21 mouse cellular contexts compared by ENCODE assay signal in the genomic region with DNA sequence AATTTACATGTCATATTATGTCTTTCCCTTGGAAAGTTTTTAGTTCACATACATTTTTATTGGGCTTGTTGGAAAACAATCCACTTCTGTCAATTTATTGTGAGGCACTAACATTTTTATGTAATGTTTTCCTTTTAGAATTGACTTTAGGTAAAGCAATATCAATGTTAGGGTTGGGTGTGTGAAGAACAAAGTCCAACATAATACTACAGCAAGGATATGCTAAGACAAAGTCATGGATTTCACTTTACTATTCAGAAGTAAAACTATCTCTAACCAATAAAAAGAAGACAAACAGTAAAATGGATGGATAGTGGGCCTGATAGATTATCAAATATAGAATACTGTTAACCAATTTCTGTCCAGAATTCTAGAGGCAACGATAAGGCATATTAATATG.
A peak's percentile ranks its signal among the peaks of the same experiment; 100 is the strongest.
DNase-seq lines count a peak whose midpoint lies in the region; ATAC-seq and TF ChIP-seq lines count a peak whose summit lies in the region.
"Had no signal": no experiment of that assay in that cellular context is flagged by ENCODE, and none has a peak within 500 bp of the region (broad histone marks: within the 10 kb centered on the region; RNA-seq: fewer than 3 reads in every experiment).

No protein-coding gene starts in this region.

- H3K4me3 ChIP-seq in intestine, embryonic 15.5 days (replicated peaks): no peak overlapping the region
- no peak overlapping the region for H3K4me3 ChIP-seq in intestine, postnatal 0 days (ENCODE audit: low read depth, low read length)
- no peak overlapping the region for H3K4me3 ChIP-seq in intestine, embryonic 16.5 days (ENCODE audit: low read length)

- no peaks in the 10 kb centered on the region for H3K27me3 ChIP-seq in intestine, embryonic 15.5 days (replicated peaks)
- no peaks in the 10 kb centered on the region for H3K27me3 ChIP-seq in intestine, postnatal 0 days (replicated peaks; ENCODE audit: control insufficient read depth, insufficient read depth, low read length)
- H3K27me3 ChIP-seq in intestine, embryonic 16.5 days (replicated peaks; ENCODE audit: control insufficient read depth, insufficient read depth, low read length): no peaks in the 10 kb centered on the region
- H3K27me3 ChIP-seq: CH12.LX, Patski had no signal

- H3K9ac ChIP-seq in intestine, embryonic 15.5 days: no peak overlapping the region
- H3K9ac ChIP-seq in intestine, postnatal 0 days (ENCODE audit: low read depth, low read length): no peak overlapping the region
- no peak overlapping the region for H3K9ac ChIP-seq in intestine, embryonic 16.5 days (ENCODE audit: low read depth, low read length)

- ATAC-seq in intestine, embryonic 15.5 days: 0 out of 2 replicates have a peak, but pooled peaks have one; percentile 58
- ATAC-seq in intestine, postnatal 0 days: no peak
- peak; percentile 65; the same call in 1 of the 2 replicates for ATAC-seq in intestine, embryonic 16.5 days
- ATAC-seq: activated CD4-positive, CD25-positive, alpha-beta regulatory T cell, adult 4 months; CD4-positive, CD25-positive, alpha-beta regulatory T cell, adult 4 months; Patski had no signal

- no peaks in the 10 kb centered on the region for H3K36me3 ChIP-seq in intestine, embryonic 15.5 days
- no peaks in the 10 kb centered on the region for H3K36me3 ChIP-seq in intestine, postnatal 0 days (ENCODE audit: control insufficient read depth, insufficient read depth)
- H3K36me3 ChIP-seq in intestine, embryonic 16.5 days (ENCODE audit: control insufficient read depth, insufficient read depth, low read length): no peaks in the 10 kb centered on the region
- H3K36me3 ChIP-seq: G1E had no signal

- H3K9me3 ChIP-seq in intestine, embryonic 15.5 days: no peaks in the 10 kb centered on the region
- no peaks in the 10 kb centered on the region for H3K9me3 ChIP-seq in intestine, postnatal 0 days (ENCODE audit: control insufficient read depth)
- no peaks in the 10 kb centered on the region for H3K9me3 ChIP-seq in intestine, embryonic 16.5 days (ENCODE audit: control insufficient read depth, low read length)
- H3K9me3 ChIP-seq: G1E had no signal

- H3K4me2 ChIP-seq in intestine, embryonic 15.5 days (replicated peaks): no peak overlapping the region
- H3K4me2 ChIP-seq in intestine, postnatal 0 days (replicated peaks; ENCODE audit: low read depth): no peak overlapping the region
- no peak overlapping the region for H3K4me2 ChIP-seq in intestine, embryonic 16.5 days (ENCODE audit: low read depth, low read length)

- H3K27ac ChIP-seq in intestine, embryonic 15.5 days: no peak overlapping the region
- no peak overlapping the region for H3K27ac ChIP-seq in intestine, postnatal 0 days (ENCODE audit: low read depth, low read length)
- H3K27ac ChIP-seq in intestine, embryonic 16.5 days (ENCODE audit: low read length): no peak overlapping the region

- H3K4me1 ChIP-seq in intestine, embryonic 15.5 days (replicated peaks): no peaks in the 10 kb centered on the region
- H3K4me1 ChIP-seq in intestine, postnatal 0 days (replicated peaks; ENCODE audit: control insufficient read depth, insufficient read depth, low read length): no peaks in the 10 kb centered on the region
- H3K4me1 ChIP-seq in intestine, embryonic 16.5 days (ENCODE audit: control insufficient read depth, insufficient read depth, low read length): 0 out of 2 replicates have a peak, but pooled peaks cover 2% of the 10 kb centered on the region

- TF ChIP-seq CTCF in intestine, postnatal 0 days (IDR thresholded peaks at IDR 0.05; ENCODE audit: low read depth): no peak

- WGBS in intestine, embryonic 15.5 days: 90% methylated on average over 1 of the region's 1 CpGs
- 70% methylated on average over 1 of the region's 1 CpGs for WGBS in intestine, postnatal 0 days
- 85% methylated on average over 1 of the region's 1 CpGs for WGBS in intestine, embryonic 16.5 days
- 37% methylated on average over 1 of the region's 1 CpGs for WGBS in large intestine, adult 2 months

- DNase-seq in large intestine, adult 2 months (ENCODE audit: low read depth, low spot score): peak; percentile 25
- DNase-seq in left cerebral cortex, adult 11 months (ENCODE audit: low spot score): no peak
- DNase-seq in yolk sac, embryonic 10.5 days (ENCODE audit: low spot score): no peak
- DNase-seq: adrenal gland, adult 2 months; adrenal gland, adult 8-10 months; adrenal gland, postnatal 10 days; adrenal gland, postnatal 14 days; adrenal gland, postnatal 25 days; adrenal gland, postnatal 36 days; B cell, adult 2 months; cerebellum, adult 11 months; cerebellum, adult 11-12 months; cerebellum, adult 18-20 months had no signal
